Mouse (Mus musculus): ENCODE data around the gene Clec3a. TPM values are rescaled to one million over a fixed set of nuclear protein-coding genes. Genes with fewer than 3 reads are reported as not detected.

Clec3a gene
- polyA plus RNA-seq, 1 experiment: not detected

- TF ChIP-seq POLR2A (IDR thresholded peaks at IDR 0.05; ENCODE audit: low read depth, low read length) (no peak), CTCF (IDR thresholded peaks at IDR 0.05; ENCODE audit: borderline replicate concordance, insufficient read depth, low read length) (no peak)
- Histone ChIP-seq H3K4me3 (ENCODE audit: insufficient read depth, low read length) (no peak overlapping the region), H3K27ac (ENCODE audit: insufficient read depth, low read length) (no peak overlapping the region), H3K4me1 (ENCODE audit: control insufficient read depth, insufficient read depth, low read length) (no peaks in the 10 kb centered on the region)
Measured at GRCm38 (mm10) chr8:114452781-114453221, 34.9 kb downstream of the Clec3a start.

GRCm38 (mm10) chr8:114455302-114455701, 37.4 kb downstream of the Clec3a start:
- TF ChIP-seq POLR2A (IDR thresholded peaks at IDR 0.05; ENCODE audit: low read depth, low read length): no peak
- no peak for TF ChIP-seq CTCF (IDR thresholded peaks at IDR 0.05; ENCODE audit: borderline replicate concordance, insufficient read depth, low read length)
- H3K27ac ChIP-seq (ENCODE audit: insufficient read depth, low read length): no peak overlapping the region

GRCm38 (mm10) chr8:114455953-114456352, 38.1 kb downstream of the Clec3a start:
- no peak overlapping the region for H3K27ac ChIP-seq (ENCODE audit: insufficient read depth, low read length)
- H3K4me3 ChIP-seq (ENCODE audit: insufficient read depth, low read length): no peak overlapping the region
- TF ChIP-seq CTCF (IDR thresholded peaks at IDR 0.05; ENCODE audit: borderline replicate concordance, insufficient read depth, low read length): no peak
- H3K4me1 ChIP-seq (ENCODE audit: control insufficient read depth, insufficient read depth, low read length): no peaks in the 10 kb centered on the region; the same call in 1 of the 2 replicates

More at GRCm38 (mm10) chr8:114455302-114455701, 37.4 kb downstream of the Clec3a start:
- H3K4me3 ChIP-seq (ENCODE audit: insufficient read depth, low read length): no peak overlapping the region
- H3K4me1 ChIP-seq (ENCODE audit: control insufficient read depth, insufficient read depth, low read length): no peaks in the 10 kb centered on the region

- Histone ChIP-seq H3K4me3 (ENCODE audit: insufficient read depth, low read length) (no peak overlapping the region), H3K27ac (ENCODE audit: insufficient read depth, low read length) (no peak overlapping the region)
- TF ChIP-seq CTCF (IDR thresholded peaks at IDR 0.05; ENCODE audit: borderline replicate concordance, insufficient read depth, low read length) (no peak), POLR2A (IDR thresholded peaks at IDR 0.05; ENCODE audit: low read depth, low read length) (no peak)
Measured at GRCm38 (mm10) chr8:114458113-114458784, 40.4 kb downstream of the Clec3a start.

GRCm38 (mm10) chr8:114460600-114460999, 42.7 kb downstream of the Clec3a start:
- Histone ChIP-seq H3K4me3 (ENCODE audit: insufficient read depth, low read length) (no peak overlapping the region), H3K4me1 (ENCODE audit: control insufficient read depth, insufficient read depth, low read length) (no peaks in the 10 kb centered on the region; the same call in 1 of the 2 replicates), H3K27ac (ENCODE audit: insufficient read depth, low read length) (no peak overlapping the region)
- TF ChIP-seq POLR2A (IDR thresholded peaks at IDR 0.05; ENCODE audit: low read depth, low read length) (no peak), CTCF (IDR thresholded peaks at IDR 0.05; ENCODE audit: borderline replicate concordance, insufficient read depth, low read length) (0 out of 2 replicates have a peak, but pooled peaks have one; percentile 6)

More at GRCm38 (mm10) chr8:114458113-114458784, 40.4 kb downstream of the Clec3a start:
- no peaks in the 10 kb centered on the region; the same call in 1 of the 2 replicates for H3K4me1 ChIP-seq (ENCODE audit: control insufficient read depth, insufficient read depth, low read length)

- H3K4me1 ChIP-seq (ENCODE audit: control insufficient read depth, insufficient read depth, low read length): no peaks in the 10 kb centered on the region; the same call in 1 of the 2 replicates
- no peak overlapping the region for H3K27ac ChIP-seq (ENCODE audit: insufficient read depth, low read length)
- H3K4me3 ChIP-seq (ENCODE audit: insufficient read depth, low read length): no peak overlapping the region
- no peak for TF ChIP-seq POLR2A (IDR thresholded peaks at IDR 0.05; ENCODE audit: low read depth, low read length)
- no peak for TF ChIP-seq CTCF (IDR thresholded peaks at IDR 0.05; ENCODE audit: borderline replicate concordance, insufficient read depth, low read length)
Measured at GRCm38 (mm10) chr8:114462591-114462990, 44.7 kb downstream of the Clec3a start.

GRCm38 (mm10) chr8:114463305-114463704, 45.4 kb downstream of the Clec3a start:
- Histone ChIP-seq H3K27ac (ENCODE audit: insufficient read depth, low read length) (no peak overlapping the region), H3K4me3 (ENCODE audit: insufficient read depth, low read length) (no peak overlapping the region), H3K4me1 (ENCODE audit: control insufficient read depth, insufficient read depth, low read length) (no peaks in the 10 kb centered on the region; the same call in 1 of the 2 replicates)
- TF ChIP-seq POLR2A (IDR thresholded peaks at IDR 0.05; ENCODE audit: low read depth, low read length) (no peak), CTCF (IDR thresholded peaks at IDR 0.05; ENCODE audit: borderline replicate concordance, insufficient read depth, low read length) (no peak)

GRCm38 (mm10) chr8:114468526-114469207, 50.8 kb downstream of the Clec3a start:
- no peak for TF ChIP-seq POLR2A (IDR thresholded peaks at IDR 0.05; ENCODE audit: low read depth, low read length)
- TF ChIP-seq CTCF (IDR thresholded peaks at IDR 0.05; ENCODE audit: borderline replicate concordance, insufficient read depth, low read length): no peak
- Histone ChIP-seq H3K27ac (ENCODE audit: insufficient read depth, low read length) (no peak overlapping the region), H3K4me1 (ENCODE audit: control insufficient read depth, insufficient read depth, low read length) (no peaks in the 10 kb centered on the region; the same call in 1 of the 2 replicates), H3K4me3 (ENCODE audit: insufficient read depth, low read length) (no peak overlapping the region)

GRCm38 (mm10) chr8:114469208-114469590, 51.3 kb downstream of the Clec3a start:
- Histone ChIP-seq H3K4me1 (ENCODE audit: control insufficient read depth, insufficient read depth, low read length) (no peaks in the 10 kb centered on the region; the same call in 1 of the 2 replicates), H3K27ac (ENCODE audit: insufficient read depth, low read length) (no peak overlapping the region), H3K4me3 (ENCODE audit: insufficient read depth, low read length) (no peak overlapping the region)
- no peak for TF ChIP-seq CTCF (IDR thresholded peaks at IDR 0.05; ENCODE audit: borderline replicate concordance, insufficient read depth, low read length)
- TF ChIP-seq POLR2A (IDR thresholded peaks at IDR 0.05; ENCODE audit: low read depth, low read length): no peak

- no peak overlapping the region for H3K4me3 ChIP-seq (ENCODE audit: insufficient read depth, low read length)
- TF ChIP-seq CTCF (IDR thresholded peaks at IDR 0.05; ENCODE audit: borderline replicate concordance, insufficient read depth, low read length): no peak
- TF ChIP-seq POLR2A (IDR thresholded peaks at IDR 0.05; ENCODE audit: low read depth, low read length): no peak
- no peaks in the 10 kb centered on the region; the same call in 1 of the 2 replicates for H3K4me1 ChIP-seq (ENCODE audit: control insufficient read depth, insufficient read depth, low read length)
- no peak overlapping the region for H3K27ac ChIP-seq (ENCODE audit: insufficient read depth, low read length)
Measured at GRCm38 (mm10) chr8:114473546-114473945, 55.7 kb downstream of the Clec3a start.

Other genes with a start within 250 kb of the Clec3a start
- gene Vat1l, start 212.5 kb upstream of the Clec3a start, polyA plus RNA-seq (2011; ENCODE audit: insufficient read length, low read depth, missing spikeins): 1.2 and 3.2 TPM in 2 replicates
- 7.2 and 8.7 TPM in 2 replicates for gene Wwox, start 21.6 kb downstream of the Clec3a start, polyA plus RNA-seq (2011; ENCODE audit: insufficient read length, low read depth, missing spikeins)

Measured in embryonic fibroblast, embryonic 13.5 days (primary cell).